Mouse (Mus musculus) ES-Bruce4 (cell line): ENCODE measurements around the gene Slc8a1. TPM values are rescaled to one million over a fixed set of nuclear protein-coding genes. Genes with fewer than 3 reads are reported as not detected.

ENCODE experiments used
- H3K27ac ChIP-seq: 2 replicates; pipeline ENCODE4 v1.5.1; 2012; ENCODE audit warnings: low read length, inconsistent platforms; ENCODE audit not compliant: insufficient read depth
- H3K27me3 ChIP-seq: 2 replicates; pipeline ENCODE4 v1.6.1; 2012; ENCODE audit warnings: mild to moderate bottlenecking, low read length, inconsistent platforms; ENCODE audit not compliant: control insufficient read depth, poor library complexity, insufficient read depth, severe bottlenecking
- H3K36me3 ChIP-seq: 2 replicates; pipeline ENCODE4 v1.6.1; 2012; ENCODE audit warnings: inconsistent platforms, mild to moderate bottlenecking, low read length, moderate library complexity; ENCODE audit not compliant: control insufficient read depth, poor library complexity, insufficient read depth, severe bottlenecking
- H3K4me1 ChIP-seq: one replicate; pipeline ENCODE4 v1.8.1; 2011; ENCODE audit warnings: low read length; ENCODE audit not compliant: control insufficient read depth, insufficient read depth
- H3K4me3 ChIP-seq: 2 replicates; pipeline ENCODE4 v1.5.1; 2011; ENCODE audit warnings: low read depth, mild to moderate bottlenecking, low read length
- H3K9ac ChIP-seq: 2 replicates; pipeline ENCODE4 v1.6.1; 2012; ENCODE audit warnings: low read depth, mild to moderate bottlenecking, inconsistent platforms; ENCODE audit not compliant: poor library complexity, severe bottlenecking
- H3K9me3 ChIP-seq: replicated peaks from 2 replicates; pipeline ENCODE4 v1.6.1; 2012; ENCODE audit warnings: mild to moderate bottlenecking, low read length, inconsistent platforms; ENCODE audit not compliant: control insufficient read depth, poor library complexity, insufficient read depth, severe bottlenecking
- CTCF ChIP-seq: IDR thresholded peaks from one replicate; pipeline ENCODE4 v1.8.1; 2011; ENCODE audit warnings: low read depth, low read length
- EP300 ChIP-seq: IDR thresholded peaks from 2 replicates; pipeline ENCODE4 v1.6.1; 2011; ENCODE audit warnings: low read depth, low read length; ENCODE audit not compliant: insufficient read depth
- POLR2A ChIP-seq: IDR thresholded peaks from one replicate; pipeline ENCODE4 v1.8.1; 2011; ENCODE audit warnings: low read length; ENCODE audit not compliant: insufficient read depth
- polyA plus RNA-seq: library from polyadenylated mRNA; stranded (reverse); fragments of >200 nt; gene quantifications from 2 replicates; pipeline ENCODE4 v1.2.4, GENCODE M21; 2011; ENCODE audit warnings: low read depth; ENCODE audit not compliant: missing spikeins, insufficient read depth, insufficient read length

Gene Slc8a1
- polyA plus RNA-seq, 1 experiment: 0.52 TPM

DNA sequence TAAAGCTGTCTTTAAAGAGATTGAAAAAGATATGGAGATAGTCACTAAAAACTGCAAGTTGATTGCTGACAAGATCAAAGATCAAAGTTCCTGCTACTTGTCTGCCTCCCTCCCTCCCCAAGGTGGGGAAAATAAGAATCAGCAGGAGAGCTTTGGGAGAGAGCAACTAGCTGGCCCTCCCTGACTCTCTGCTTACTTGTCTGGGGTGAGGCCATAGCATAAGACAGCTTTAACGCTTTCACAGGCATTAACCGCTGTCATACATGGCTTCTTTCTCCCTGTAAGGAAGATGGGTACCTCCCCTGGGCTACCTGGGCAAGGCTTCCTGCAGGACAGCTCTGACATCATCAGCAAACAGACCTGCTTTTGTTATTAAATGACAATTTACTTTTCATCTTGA, 344.1 kb downstream of the Slc8a1 start:
- no peak overlapping the region for H3K4me3 ChIP-seq
- H3K4me1 ChIP-seq: no peaks in the 10 kb centered on the region
- H3K9me3 ChIP-seq: no peaks in the 10 kb centered on the region
- H3K27ac ChIP-seq: no peak overlapping the region
- no peak for TF ChIP-seq POLR2A
- TF ChIP-seq EP300: no peak
- no peak for TF ChIP-seq CTCF
- no peaks in the 10 kb centered on the region for H3K36me3 ChIP-seq
- no peaks in the 10 kb centered on the region for H3K27me3 ChIP-seq
- no peak overlapping the region for H3K9ac ChIP-seq

GRCm38 (mm10) chr17:81393040-81393439, 345.1 kb downstream of the Slc8a1 start:
- Histone ChIP-seq H3K36me3 (no peaks in the 10 kb centered on the region), H3K27ac (no peak overlapping the region), H3K27me3 (no peaks in the 10 kb centered on the region), H3K4me1 (no peaks in the 10 kb centered on the region), H3K9ac (no peak overlapping the region), H3K4me3 (no peak overlapping the region), H3K9me3 (no peaks in the 10 kb centered on the region)
- TF ChIP-seq POLR2A: no peak
- no peak for TF ChIP-seq CTCF
- no peak for TF ChIP-seq EP300

- no peaks in the 10 kb centered on the region for H3K27me3 ChIP-seq
- TF ChIP-seq POLR2A (no peak), EP300 (no peak), CTCF (no peak)
- H3K4me1 ChIP-seq: no peaks in the 10 kb centered on the region
- H3K9ac ChIP-seq: no peak overlapping the region
- no peaks in the 10 kb centered on the region for H3K36me3 ChIP-seq
- no peaks in the 10 kb centered on the region for H3K9me3 ChIP-seq
- no peak overlapping the region for H3K27ac ChIP-seq
- no peak overlapping the region for H3K4me3 ChIP-seq
These were observed 346.7 kb downstream of the Slc8a1 start for GRCm38 (mm10) chr17:81391478-81391877.

GRCm38 (mm10) chr17:81390790-81391189, 347.4 kb downstream of the Slc8a1 start:
- Histone ChIP-seq H3K9me3 (no peaks in the 10 kb centered on the region), H3K4me3 (no peak overlapping the region), H3K27me3 (no peaks in the 10 kb centered on the region), H3K9ac (no peak overlapping the region), H3K4me1 (no peaks in the 10 kb centered on the region), H3K27ac (no peak overlapping the region), H3K36me3 (no peaks in the 10 kb centered on the region)
- TF ChIP-seq CTCF (no peak), POLR2A (no peak), EP300 (no peak)

- no peak overlapping the region for H3K9ac ChIP-seq
- no peaks in the 10 kb centered on the region for H3K27me3 ChIP-seq
- no peak overlapping the region for H3K27ac ChIP-seq
- no peaks in the 10 kb centered on the region for H3K36me3 ChIP-seq
- no peak overlapping the region for H3K4me3 ChIP-seq
- no peaks in the 10 kb centered on the region for H3K9me3 ChIP-seq
- TF ChIP-seq POLR2A: no peak
- no peak for TF ChIP-seq CTCF
- no peak for TF ChIP-seq EP300
- H3K4me1 ChIP-seq: no peaks in the 10 kb centered on the region
These were observed 352.1 kb downstream of the Slc8a1 start for GRCm38 (mm10) chr17:81386118-81386517.

DNA sequence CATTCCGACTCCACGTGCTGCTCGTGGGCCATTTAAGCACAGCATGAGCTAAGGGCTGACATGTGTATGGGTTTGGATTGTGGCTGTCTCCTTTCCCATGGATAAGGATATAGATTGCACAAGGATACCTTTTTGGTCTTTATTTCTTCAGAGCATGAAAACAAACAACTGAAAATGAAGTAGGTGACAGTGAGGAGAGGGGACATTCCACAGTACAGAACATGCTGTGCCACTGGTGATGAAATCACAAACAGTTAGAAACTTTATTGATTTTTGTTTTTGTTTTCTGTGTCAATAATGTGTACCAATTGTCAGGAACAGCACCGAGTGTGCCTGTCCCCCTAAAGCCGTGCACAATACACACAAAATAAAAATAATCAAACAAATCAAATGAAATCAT, 352.7 kb downstream of the Slc8a1 start:
- Histone ChIP-seq H3K9ac (no peak overlapping the region), H3K4me3 (no peak overlapping the region), H3K36me3 (no peaks in the 10 kb centered on the region), H3K9me3 (no peaks in the 10 kb centered on the region), H3K27ac (no peak overlapping the region), H3K4me1 (no peaks in the 10 kb centered on the region), H3K27me3 (no peaks in the 10 kb centered on the region)
- TF ChIP-seq POLR2A: no peak
- TF ChIP-seq CTCF: no peak
